Mouse (Mus musculus) embryonic fibroblast, embryonic 13.5 days (primary cell): ENCODE data around the gene Vcam1.

Experiments used
- CTCF ChIP-seq: IDR thresholded peaks from 2 replicates; pipeline ENCODE4 v1.5.1; 2011; ENCODE audit warnings: mild to moderate bottlenecking, control low read depth, low read length, moderate library complexity, borderline replicate concordance; ENCODE audit not compliant: insufficient read depth
- POLR2A ChIP-seq: IDR thresholded peaks from 2 replicates; pipeline ENCODE4 v1.6.1; 2011; ENCODE audit warnings: low read depth, mild to moderate bottlenecking, control low read depth, low read length, moderate library complexity

- TF ChIP-seq CTCF (no peak), POLR2A (no peak)
Measured at GRCm38 (mm10) chr3:116168056-116168455, 38.6 kb upstream of the Vcam1 start.
